Mouse (Mus musculus): ENCODE measurements around the gene Wdr18.

Gene Wdr18

DNA sequence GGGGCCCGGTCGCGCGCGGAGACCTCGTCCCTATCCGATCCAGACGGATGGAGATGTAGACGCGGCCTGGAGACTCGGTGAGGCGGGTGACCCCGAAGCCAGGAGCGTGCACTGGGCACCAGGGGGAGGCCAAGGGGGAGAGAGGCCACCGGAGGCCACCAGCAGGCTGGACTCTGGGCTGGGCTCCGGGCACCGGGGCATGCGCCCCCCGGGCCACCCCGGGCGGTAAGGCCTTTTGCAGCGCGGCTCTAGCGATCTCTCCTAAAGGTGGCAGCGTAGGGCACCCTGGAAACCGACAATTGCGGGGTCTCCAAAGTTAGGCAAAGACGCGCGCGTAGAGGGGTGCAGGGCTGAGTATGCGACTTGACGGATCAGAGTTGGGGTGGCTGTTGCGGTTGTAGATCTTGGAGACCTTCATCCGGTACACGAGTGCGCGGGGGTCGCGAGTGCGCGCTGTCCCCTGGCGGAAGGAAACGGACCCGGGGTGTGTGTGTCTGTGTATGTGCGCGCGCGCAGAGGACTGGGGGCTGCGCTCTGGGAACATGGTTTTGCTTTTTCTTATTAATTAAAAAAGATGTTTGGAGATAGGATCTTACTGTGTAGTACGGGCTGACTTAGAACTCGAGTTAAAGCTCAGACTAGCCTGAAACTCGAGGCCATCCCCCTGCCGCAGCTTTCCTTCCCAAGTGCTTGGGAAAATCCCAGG is 32.5 kb upstream of the Wdr18 start:
- no peak for DNase-seq (ENCODE audit: low read depth)

DNA sequence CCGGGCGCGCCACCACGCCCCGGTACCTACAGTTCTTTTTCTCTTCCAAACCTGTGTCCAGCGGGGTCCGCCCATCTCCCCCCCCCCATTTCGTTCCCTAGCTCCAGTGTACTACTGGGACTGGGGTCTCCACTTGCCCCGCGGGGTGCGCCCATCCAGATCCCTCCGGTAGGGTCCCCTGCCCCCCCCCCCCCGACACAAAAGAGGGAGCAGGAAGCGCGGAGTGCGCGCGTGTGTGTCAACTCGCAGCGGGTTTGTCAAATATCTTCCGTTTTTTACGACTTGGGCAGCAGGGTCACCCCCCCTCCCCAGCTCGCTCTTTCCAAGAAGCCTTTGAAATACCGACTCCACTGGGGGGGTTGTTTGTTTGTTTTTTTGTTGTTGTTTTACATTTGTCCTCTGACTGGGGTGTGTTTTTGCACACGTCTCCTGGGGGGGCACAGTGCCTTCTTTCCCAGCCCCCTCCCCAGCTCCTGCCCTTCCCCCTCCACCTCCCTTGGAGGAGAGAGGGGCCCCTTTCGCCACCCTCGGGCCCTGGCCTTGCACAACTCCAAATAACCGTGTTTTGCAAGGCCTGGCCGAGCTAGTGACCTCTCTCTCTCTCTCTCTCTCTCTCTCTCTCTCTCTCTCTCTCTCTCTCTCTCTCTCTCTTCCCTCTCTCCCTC is 31.8 kb upstream of the Wdr18 start:
- DNase-seq (ENCODE audit: low read depth), result no peak

DNA sequence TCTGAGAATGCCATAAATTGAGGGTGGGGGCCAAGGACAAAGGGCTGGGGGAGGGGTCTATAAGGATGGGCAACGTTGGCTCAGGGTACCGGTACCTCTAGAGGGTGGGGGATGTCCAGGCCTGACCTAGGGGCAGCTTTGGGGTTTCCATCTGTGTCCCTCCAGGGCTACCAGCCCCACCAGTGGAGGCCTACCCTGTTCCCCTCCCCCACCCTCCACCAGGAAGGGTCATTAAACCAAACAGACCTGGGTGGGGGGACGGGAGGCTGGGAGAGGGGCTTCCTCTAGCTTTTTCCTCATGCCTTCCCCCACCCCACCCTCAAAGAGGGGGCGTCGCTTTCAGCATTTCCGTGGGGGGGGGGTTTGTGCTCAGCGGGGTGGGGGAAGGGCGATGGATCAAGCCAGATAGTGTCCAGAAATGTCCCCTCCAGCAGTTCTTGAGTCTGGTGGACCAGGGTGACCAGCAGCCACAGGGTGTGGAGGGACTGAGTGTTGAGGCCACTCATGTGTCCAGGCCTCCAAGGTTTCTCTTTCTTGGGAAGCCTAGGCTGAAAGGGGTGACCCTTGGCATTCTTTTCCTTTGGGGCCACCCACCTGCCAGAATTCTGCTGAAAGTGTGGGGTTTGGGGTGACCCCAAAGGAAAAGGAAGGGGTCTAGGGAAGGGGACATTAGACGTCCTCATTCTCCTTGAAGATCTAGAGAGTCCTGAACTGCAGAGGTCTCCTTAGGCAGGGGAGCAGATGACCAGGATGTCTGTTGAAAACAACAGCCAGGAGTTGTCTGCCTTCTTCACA is 30.8 kb upstream of the Wdr18 start:
- DNase-seq (ENCODE audit: low read depth), result no peak

- no peak for DNase-seq (ENCODE audit: low read depth)
Observed at GRCm38 (mm10) chr10:79929967-79930825, 29.8 kb upstream of the Wdr18 start.

DNA sequence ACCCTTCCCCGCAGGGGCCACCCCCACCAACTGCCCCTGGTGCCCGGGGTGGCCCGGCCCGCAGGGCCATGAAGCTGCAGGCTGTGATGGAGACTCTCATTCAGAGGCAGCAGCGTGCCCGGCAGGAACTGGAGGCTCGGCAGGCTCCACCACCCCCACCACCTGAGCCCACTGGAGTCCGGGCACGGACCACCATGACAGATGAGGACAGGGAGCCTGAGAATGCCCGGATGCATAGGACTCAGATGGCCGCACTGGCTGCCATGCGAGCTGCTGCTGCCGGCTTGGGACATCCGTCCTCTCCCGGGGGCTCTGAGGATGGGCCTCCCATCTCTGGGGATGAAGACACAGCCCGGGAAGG is 29.1 kb upstream of the Wdr18 start:
- no peak for DNase-seq (ENCODE audit: low read depth)

GRCm38 (mm10) chr10:79931797-79932196 is 28.2 kb upstream of the Wdr18 start:
- DNase-seq (ENCODE audit: low read depth), result no peak

DNA sequence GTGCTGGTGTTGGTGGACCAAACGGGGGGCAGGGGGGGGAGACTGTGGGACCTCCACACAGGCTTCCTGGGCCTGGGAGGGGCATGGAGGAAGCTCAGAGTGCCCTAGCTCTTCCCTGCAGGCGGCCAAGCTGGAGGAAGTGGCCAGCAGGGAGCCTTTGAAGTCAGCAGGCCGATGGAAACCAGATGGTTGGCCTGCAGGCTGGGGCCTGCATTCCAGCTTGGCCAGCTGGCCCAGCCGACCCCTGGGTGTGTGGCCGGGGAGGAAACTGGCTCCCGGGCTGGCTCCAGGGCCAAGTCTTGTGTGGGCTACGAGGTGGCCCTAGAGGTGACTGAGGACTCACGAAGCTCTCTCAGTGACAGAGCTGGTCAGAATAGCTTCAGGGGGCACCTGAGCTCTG is 27.2 kb upstream of the Wdr18 start:
- no peak for DNase-seq (ENCODE audit: low read depth)

GRCm38 (mm10) chr10:79933145-79933679 is 26.7 kb upstream of the Wdr18 start:
- DNase-seq (ENCODE audit: low read depth), result no peak

DNA sequence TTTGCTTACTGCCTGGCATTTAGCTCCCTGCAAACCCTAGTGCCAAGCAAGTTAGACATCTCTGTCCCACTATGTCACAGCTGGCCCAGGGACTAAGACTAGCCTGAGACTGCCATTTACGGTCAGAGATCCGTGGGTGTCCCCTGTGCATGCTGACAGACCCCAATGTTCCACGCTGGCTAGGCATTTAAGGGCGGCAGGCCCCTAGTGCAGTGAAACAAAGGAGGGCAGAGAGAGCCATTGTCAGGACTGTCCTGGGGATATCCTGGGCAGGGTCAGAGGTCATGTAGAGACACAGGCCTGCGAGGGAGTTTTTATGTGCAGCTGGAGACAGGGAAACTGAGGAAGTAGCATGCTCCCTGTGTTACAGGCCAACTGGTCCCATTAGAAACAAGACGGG is 26.1 kb upstream of the Wdr18 start:
- no peak for DNase-seq (ENCODE audit: low read depth)

DNA sequence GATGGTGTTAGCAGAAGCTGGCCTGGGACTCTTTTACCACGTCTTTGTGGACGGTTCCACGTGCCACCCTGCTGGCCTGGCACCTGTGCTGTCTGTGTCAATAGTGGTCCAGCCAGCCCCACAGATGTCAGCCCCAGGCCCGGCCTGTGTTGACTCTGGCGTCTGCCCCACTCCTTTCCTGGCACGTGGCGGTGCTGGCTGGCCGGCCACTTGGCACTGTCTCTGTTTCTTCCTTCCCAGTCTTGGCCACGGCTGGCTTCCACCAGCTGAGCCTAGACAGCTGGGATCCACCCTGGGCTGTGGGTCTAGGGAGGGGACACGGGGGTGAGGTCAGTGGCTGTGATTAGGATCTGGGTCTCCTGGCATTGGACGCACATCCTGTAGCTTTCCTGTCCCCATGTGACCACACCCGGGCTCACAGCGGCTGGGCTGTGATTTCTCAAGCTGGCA is 25.7 kb upstream of the Wdr18 start:
- no peak for DNase-seq (ENCODE audit: low read depth)

DNA sequence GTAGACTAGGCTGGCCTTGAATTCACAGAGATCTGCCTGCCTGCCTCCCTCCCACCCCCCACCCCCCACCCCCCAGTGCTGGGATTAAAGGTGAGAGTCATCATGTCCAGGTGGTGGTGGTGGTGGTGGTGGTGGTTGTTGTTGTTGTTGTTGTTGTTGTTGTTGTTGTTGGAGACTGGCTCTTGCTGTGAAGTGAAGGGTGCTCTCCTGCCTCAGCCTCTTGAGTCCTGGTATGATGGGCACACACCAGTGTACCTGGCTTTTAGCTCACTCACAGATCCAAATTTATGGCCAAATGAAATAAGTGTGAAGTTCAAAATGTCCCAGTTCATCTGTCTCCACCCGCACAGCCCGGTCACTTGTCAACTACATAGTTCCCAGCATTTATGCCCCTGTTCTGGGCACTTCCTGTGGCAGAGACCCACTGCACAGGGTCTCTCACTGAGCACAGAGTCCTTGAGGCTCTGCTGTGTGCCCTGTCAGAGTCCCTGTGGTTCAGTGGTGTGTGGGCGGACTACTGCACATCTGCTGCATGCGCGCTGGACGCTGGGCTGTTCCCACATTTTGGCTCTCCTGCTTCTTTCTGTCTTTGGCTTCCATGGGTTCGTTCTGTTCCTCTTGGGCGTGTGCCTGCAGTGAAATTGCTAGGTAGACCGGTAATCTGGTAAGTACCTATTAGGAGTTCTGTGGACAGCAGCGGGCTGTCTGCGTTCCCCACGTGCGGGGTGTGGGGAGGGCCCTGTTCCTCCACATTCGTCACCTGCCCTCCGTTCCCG is 25.0 kb upstream of the Wdr18 start:
- DNase-seq (ENCODE audit: low read depth), result no peak

DNA sequence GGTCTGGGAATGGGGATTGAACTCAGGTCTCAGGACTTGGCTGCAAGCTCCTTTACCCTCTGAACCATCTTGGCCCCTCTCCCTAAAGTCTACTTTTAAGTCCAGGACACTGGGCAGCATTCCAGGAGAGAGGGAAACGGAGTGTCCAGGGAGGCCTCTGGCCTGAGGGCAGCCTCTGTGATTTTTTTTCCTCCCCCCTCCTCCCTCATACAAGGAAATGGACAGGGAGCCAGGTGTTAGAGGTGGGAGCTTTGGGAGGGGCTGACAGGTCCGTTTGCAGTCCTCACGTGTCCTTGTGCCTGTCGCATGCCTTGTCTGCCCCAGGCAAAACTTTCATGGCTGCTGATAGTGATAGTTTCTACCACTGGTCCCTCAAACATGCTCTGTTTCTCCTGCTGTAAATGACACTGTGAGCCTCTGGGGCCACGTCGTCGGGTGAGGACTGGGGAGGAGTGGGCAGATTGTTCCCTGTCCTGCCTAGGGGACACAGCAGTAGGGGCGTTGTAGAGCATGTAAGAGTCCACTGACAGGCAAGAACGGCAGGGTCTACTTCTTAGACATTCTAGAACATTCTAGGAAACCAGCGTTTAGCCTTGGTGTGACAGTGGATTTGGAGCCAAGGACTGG is 23.6 kb upstream of the Wdr18 start:
- no peak for DNase-seq (ENCODE audit: low read depth)

DNA sequence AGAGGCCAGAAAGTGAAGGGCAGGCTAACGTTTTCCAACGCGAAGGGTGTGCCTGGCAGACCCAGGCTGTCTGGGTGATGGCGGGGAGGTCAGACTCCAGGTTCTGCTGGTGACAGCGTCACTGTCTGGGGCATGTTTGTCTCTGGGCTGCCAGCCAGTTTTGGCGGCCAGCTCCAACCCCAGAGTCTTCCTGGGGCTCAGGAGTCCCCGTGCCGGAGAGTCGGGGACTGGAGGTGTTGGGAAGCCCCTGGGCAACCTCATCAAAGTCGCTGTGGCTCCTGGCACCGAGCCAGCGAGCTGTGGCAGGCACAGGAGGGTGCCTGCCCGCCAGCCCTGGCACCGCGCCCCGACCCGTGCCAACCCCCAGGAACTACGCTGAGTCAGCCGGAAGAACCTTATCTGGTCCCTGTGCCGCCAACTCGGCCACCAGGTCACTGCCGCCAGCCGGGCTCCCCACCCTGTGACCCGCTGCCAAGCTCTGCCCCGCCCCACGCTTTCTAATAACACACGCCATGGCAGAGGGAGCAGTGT is 23.0 kb upstream of the Wdr18 start:
- DNase-seq (ENCODE audit: low read depth), result no peak

DNA sequence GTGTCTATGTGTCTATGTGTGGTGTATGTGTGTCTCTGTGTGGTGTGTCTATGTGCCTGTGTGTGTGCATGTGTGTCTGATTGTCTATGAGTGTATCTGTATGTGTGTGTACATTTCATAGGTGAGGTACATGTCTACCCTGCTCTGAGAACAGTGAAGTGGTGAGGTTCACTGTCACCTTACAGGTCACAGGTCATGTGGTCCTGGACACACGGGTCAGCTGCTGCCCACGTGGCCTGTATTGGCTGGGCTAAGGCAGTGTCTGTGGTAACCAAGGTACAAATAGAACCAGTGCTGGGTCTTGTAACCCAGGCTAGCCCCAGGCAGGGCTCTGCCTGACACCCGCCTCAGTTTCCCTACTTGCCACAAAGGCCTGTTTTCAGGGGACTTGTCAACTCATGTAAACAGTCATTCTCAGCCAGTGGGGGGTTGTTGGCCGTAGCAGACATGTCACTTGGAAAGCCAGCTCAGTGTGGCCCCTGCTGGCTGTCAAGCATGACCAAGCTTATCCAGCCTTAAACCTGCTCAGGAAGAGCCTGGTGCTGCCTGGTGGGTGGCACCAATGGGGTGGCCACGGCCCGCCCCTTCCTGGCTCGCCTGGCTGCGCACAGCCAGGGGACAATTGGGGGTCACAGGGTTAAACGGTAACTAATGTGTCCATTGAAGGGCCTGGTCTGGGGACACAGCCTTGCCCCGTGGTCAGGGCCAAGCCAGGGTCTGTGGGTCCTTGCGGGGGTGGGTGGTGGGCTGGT is 22.0 kb upstream of the Wdr18 start:
- DNase-seq (ENCODE audit: low read depth), result no peak

DNA sequence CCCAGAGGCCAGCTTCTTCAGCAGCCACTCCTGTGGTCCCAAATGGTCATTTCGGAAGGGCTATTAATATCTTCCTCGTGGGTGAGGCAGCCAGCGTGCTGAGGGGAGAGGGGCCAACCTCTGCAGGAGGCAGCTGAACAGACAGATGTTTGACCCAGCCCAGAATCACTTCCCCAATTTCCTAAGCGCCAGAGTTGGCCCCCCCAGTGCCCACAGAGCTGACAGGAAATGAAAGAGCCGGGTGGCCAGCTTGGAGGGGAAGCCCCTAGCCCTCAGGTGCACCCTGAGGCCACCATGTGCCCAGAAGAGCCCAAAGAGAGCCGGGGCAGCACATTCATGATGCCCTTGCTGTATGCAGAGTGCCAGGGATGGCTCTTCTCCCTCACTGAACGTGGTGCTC is 19.2 kb upstream of the Wdr18 start:
- DNase-seq (ENCODE audit: low read depth), result no peak

- no peak for DNase-seq (ENCODE audit: low read depth)
Observed at GRCm38 (mm10) chr10:79942988-79943387, 17.0 kb upstream of the Wdr18 start.

- no peak for DNase-seq (ENCODE audit: low read depth)
Observed at GRCm38 (mm10) chr10:79943471-79943901, 16.5 kb upstream of the Wdr18 start.

GRCm38 (mm10) chr10:79945507-79946234 is 14.3 kb upstream of the Wdr18 start:
- DNase-seq (ENCODE audit: low read depth), result no peak

All from c-Kit-positive CD71-positive TER-119-negative erythroid progenitor cells, embryonic 14.5 days (primary cell).